Mouse (Mus musculus) CD8-positive naive resting alpha-beta T cell, adult 2 months (primary cell): ENCODE measurements at regions not wholly inside any gene's neighbourhood (a gene's known extent, or its start where the extent isn't known, plus 50 kb on each side); places are given as distances from the start of the nearest gene placed in this dataset.

Source experiments
- DNase-seq, 2 experiments: peaks; one replicate each; pipeline ENCODE4 v3.0.0; 2022; ENCODE audit warnings: low read depth in 2 of 2, low spot score in 2 of 2

GRCm38 (mm10) chr10:98806798-98807535, 107.2 kb upstream of the Atp2b1 start:
- DNase-seq = no peak

- DNase-seq = no peak
Measured at GRCm38 (mm10) chr10:98808644-98809043, 105.6 kb upstream of the Atp2b1 start.

- no peak for DNase-seq
Measured at GRCm38 (mm10) chr10:98829051-98829450, 85.2 kb upstream of the Atp2b1 start.

DNA sequence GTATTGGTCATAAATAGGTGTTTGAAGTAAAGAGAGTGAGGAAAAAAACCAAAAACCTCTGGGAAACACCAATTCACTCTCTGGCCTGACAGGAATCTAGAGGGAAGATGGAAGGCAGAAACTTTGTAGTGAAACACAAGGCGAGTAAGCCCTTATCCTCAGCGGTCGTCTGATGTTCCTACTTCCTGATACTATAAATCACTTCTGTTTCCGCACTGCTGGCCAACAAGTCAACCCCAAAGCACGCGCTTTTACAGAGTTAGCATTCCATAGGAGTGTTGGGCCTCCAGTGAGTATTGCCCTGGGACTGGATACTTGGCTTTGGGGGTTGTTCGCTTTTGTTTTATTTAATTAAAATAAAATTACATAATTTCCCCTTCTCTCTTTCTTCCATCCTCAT, 82.7 kb upstream of the Atp2b1 start:
- DNase-seq = no peak

- DNase-seq = no peak
Measured at GRCm38 (mm10) chr10:98837289-98838181, 76.7 kb upstream of the Atp2b1 start.

- DNase-seq = no peak
Measured at GRCm38 (mm10) chr10:98838926-98839679, 75.1 kb upstream of the Atp2b1 start.

- no peak for DNase-seq
Measured at GRCm38 (mm10) chr10:98839963-98840362, 74.2 kb upstream of the Atp2b1 start.

- DNase-seq = no peak
Measured at GRCm38 (mm10) chr10:98840411-98840810, 73.8 kb upstream of the Atp2b1 start.

DNA sequence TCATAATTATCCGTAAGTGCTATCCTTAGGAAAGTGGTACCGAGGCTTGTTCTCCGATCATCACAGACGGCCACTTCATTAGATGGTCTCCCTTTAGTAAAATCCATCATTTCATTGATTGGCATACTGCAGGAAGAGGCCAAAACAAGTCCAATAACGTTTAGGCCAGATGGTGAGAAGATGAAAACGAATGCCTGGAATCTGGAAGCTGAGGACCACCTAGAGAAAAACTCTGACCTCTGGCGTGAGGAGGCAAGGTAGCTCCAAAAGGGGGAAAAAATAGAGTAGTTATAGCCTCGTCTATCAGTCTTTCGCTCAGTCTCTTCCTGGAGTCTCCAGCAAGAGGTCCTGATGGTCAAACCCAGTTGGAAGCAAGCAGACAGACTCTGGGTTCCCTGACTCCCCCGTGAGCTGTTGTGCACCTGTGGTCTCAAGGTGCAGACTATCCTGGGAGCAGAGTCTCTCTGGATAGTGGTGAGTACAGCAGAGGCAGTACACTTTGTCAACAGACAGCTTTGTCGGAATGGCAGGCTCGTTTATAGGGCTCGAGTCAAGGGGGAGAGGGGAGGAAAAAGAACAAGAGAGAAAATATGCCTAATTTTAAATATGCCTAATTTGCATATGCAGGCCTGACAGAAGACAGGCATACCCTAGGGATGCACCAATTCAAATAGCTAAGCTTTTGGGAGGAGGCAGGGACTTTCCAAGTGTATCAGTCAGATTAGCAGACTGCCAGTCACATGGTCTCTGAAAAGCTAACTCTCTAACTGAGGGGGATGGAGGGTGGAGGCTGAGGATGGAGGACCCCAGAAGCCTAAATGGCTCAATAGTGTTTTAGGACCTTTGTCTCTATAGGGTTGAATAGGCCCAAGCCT, 73.0 kb upstream of the Atp2b1 start:
- DNase-seq = no peak

- DNase-seq = no peak
Measured at GRCm38 (mm10) chr10:98841860-98842259, 72.3 kb upstream of the Atp2b1 start.

DNA sequence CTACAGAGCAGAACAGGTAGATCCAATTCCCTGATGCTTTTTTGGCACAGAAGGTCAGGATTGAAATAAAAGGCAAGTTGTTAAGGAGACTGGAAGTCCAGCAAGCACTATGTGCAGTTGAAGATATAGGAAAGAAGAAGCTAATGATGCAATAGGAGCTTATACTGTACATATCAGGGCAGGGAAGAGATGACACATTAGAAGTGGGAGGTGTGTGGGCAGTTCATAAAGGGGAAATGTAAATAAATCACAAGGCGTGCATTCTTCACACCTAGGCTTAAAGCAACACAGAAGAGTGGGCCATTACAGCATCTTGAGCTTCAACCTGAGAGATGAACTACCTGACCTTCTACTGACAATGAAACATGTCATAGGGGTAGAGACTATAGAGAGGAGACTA, 71.5 kb upstream of the Atp2b1 start:
- DNase-seq = no peak

DNA sequence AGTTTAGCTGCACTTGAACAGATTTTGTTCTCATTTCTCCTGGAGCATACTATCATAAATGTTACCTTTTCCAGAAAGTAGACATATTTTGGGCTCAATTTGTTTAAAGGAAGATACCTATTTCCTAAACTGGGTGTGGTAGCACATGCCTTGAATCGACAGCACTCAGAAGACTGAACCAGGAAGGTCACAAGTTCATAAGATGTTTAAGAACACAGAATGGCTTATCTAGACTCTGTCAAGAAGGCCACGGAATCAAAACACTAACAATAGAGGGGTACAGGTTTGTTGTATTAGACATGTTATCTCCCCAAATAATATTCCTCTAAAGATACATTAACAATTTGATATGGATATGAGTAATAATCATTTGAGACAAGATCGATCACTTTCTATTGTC, 64.4 kb upstream of the Atp2b1 start:
- no peak for DNase-seq

- no peak for DNase-seq
Measured at GRCm38 (mm10) chr10:98857395-98857794, 56.8 kb upstream of the Atp2b1 start.

GRCm38 (mm10) chr10:98861521-98861920, 52.7 kb upstream of the Atp2b1 start:
- DNase-seq = no peak

DNA sequence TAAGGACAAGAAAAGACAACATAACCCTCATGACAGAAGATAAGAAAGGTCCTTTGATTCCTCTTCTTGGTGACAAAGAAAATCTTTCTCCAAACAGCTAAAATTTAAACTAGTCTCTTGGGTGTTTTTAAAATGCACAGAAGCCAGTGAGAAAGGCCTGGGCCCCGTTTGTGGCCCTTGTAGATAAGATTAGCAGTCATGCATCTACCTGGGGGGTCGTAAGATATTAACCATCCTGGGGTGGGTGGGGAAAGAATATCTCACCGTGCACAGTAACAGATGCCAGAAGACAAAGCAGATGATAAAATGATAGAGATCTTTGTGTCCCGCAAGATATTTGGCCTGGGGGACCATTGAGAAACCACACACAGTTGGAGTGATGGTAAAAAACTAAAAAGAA, 51.5 kb upstream of the Atp2b1 start:
- DNase-seq = no peak

GRCm38 (mm10) chr10:98864384-98864783, 49.8 kb upstream of the Atp2b1 start:
- no peak for DNase-seq
